Mouse (Mus musculus) kidney, embryonic 16.5 days (tissue): ENCODE results near the gene Peak1. TPM values are rescaled to one million over a fixed set of nuclear protein-coding genes. Genes with fewer than 3 reads are reported as not detected.

ENCODE experiments used
- ATAC-seq: fragments of 200-750 bp; cut with Nextera tagmentation; 2 replicates; pipeline ENCODE4 v1.8.0; 2017; ENCODE audit warnings: moderate TSS enrichment; ENCODE audit not compliant: low FRiP score, low TSS enrichment
- H3K27ac ChIP-seq: fragments of 300-500 bp; sonication (generic); 2 replicates; pipeline ENCODE4 v1.5.1; 2014; ENCODE audit warnings: low read length
- H3K27me3 ChIP-seq: fragments of 300-500 bp; sonication (generic); 2 replicates; pipeline ENCODE4 v1.6.1; 2014; ENCODE audit warnings: low read length, control low read depth, mixed read lengths; ENCODE audit not compliant: insufficient read depth
- H3K36me3 ChIP-seq: fragments of 300-500 bp; sonication (generic); 2 replicates; pipeline ENCODE4 v1.6.1; 2014; ENCODE audit warnings: low read length, control low read depth, mixed read lengths; ENCODE audit not compliant: insufficient read depth
- H3K4me1 ChIP-seq: fragments of 300-500 bp; sonication (generic); 2 replicates; pipeline ENCODE4 v1.6.1; 2014; ENCODE audit warnings: low read length, control low read depth, mixed read lengths; ENCODE audit not compliant: insufficient read depth
- H3K4me2 ChIP-seq: fragments of 300-500 bp; sonication (generic); replicated peaks from 2 replicates; pipeline ENCODE4 v1.6.1; 2014; ENCODE audit warnings: low read depth, low read length
- H3K4me3 ChIP-seq: fragments of 300-500 bp; sonication (generic); 2 replicates; pipeline ENCODE4 v1.5.1; 2014; ENCODE audit warnings: mild to moderate bottlenecking, low read length
- H3K9ac ChIP-seq: fragments of 300-500 bp; sonication (generic); replicated peaks from 2 replicates; pipeline ENCODE4 v1.6.1; 2014; ENCODE audit warnings: low read length
- H3K9me3 ChIP-seq: fragments of 300-500 bp; sonication (generic); 2 replicates; pipeline ENCODE4 v1.6.1; 2016; ENCODE audit warnings: low read length, control low read depth
- WGBS: fragments of 180-500 bp; shearing (Covaris S2); extraction: QIAGEN DNeasy Blood & Tissue Kit; methylation state at CpG from one replicate; pipeline ENCODE4 v1.1.7; 2014; 5-methylcytosine and 5-hydroxymethylcytosine counted together
- polyA plus RNA-seq: library from polyadenylated mRNA; unstranded; fragments of >200 nt; fragmentation: Nextera tagmentation; extraction: Ambion mirVana; gene quantifications from 2 replicates; pipeline ENCODE4 v1.2.1, GENCODE M21; 2015

Gene Peak1
- polyA plus RNA-seq, result 14.0 and 16.9 TPM in 2 replicates

GRCm38 (mm10) chr9:56417948-56418737, at the start of gene Peak1, which contains the start of gene Hmg20a:
TSS of gene Peak1 (minus strand) at chr9:56418067.
TSS of gene Hmg20a (plus strand) at chr9:56418609.
- peak within 1 kb of the TSS; percentile 86 for H3K9ac ChIP-seq
- no peaks in the 10 kb centered on the region for H3K27me3 ChIP-seq
- WGBS, result under 1% methylated on average over 50 of the region's 59 CpGs
- peaks cover 44% of the 10 kb centered on the region for H3K4me1 ChIP-seq
- peak; percentile 96 for ATAC-seq
- peak within 1 kb of the TSS; percentile 74 for H3K4me3 ChIP-seq
- no peaks in the 10 kb centered on the region for H3K9me3 ChIP-seq
- H3K36me3 ChIP-seq, result no peaks in the 10 kb centered on the region
- peak within 1 kb of the TSS; percentile 95 for H3K27ac ChIP-seq
- peak within 1 kb of the TSS; percentile 73 for H3K4me2 ChIP-seq

DNA sequence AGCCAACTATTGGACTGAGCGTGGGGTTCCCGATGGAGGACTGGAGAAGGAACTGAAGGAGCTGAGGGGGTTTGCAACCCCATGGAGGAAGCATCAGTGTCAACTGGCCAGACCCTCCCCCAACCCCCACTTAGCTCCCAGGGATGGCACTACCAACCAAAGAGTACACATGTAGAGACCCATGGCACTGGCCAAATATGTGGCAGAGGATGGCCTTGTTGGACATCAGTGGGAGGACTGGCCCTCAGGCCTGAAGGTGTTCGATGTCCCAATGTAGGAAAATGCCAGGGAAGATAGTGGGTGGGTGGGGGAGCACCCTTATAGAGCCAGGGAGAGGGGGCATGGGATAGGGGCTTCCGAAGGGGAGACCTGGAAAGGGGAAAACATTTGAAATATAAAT, 48.4 kb upstream of the Peak1 start:
- ATAC-seq, result no peak
- Histone ChIP-seq H3K27ac (no peak overlapping the region; the same call in 1 of the 2 replicates), H3K4me3 (no peak overlapping the region), H3K9ac (no peak overlapping the region), H3K27me3 (no peaks in the 10 kb centered on the region), H3K9me3 (no peaks in the 10 kb centered on the region), H3K36me3 (peaks cover 14% of the 10 kb centered on the region; the same call in 1 of the 2 replicates), H3K4me2 (no peak overlapping the region), H3K4me1 (peaks cover 68% of the 10 kb centered on the region)
- WGBS, result 85% methylated on average over 4 of the region's 4 CpGs

DNA sequence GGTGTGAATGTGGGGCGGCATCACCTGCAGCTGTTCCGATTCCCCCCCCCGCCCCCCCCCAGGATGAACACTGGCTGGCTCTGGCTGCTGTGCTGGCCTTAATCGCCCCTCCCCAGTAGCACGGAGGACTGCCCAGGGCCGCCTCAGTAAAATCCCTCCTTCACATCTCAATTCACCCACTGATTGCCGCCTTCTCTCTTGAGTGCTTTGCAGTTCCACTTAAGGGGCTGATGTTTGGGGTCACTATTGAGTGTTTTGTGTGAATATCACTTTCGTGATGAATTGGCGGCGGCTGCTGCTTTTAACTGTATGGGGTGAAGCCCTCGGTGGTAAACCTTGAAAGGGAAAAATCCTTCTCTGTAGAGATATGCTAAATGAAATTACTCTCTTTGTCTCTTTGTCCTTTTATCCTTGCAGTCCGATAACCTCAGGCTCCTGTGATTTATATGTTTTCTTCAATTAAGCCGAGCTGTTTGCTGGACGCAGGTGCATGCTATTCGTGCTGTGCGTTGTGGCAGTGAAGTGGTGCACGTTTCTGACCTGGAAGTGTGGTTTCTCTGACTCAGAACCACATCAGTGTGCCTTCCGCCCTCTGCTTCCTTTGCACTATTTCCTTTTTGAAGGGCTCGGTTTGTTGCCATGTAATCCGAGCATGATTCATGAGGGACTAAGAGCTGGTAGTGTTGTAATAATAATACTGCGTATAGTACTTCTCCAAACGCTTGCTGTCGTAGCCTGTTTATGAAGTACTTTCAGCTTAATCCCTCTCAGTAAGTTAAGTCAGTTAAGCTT, 47.2 kb upstream of the Peak1 start:
- Histone ChIP-seq H3K27ac (peak overlapping the region; percentile 80), H3K9ac (peak overlapping the region; percentile 22; the same call in 1 of the 2 replicates), H3K4me2 (peak overlapping the region; percentile 19), H3K4me1 (peaks cover 60% of the 10 kb centered on the region), H3K4me3 (no peak overlapping the region), H3K36me3 (peaks cover 14% of the 10 kb centered on the region; the same call in 1 of the 2 replicates), H3K9me3 (no peaks in the 10 kb centered on the region), H3K27me3 (no peaks in the 10 kb centered on the region)
- ATAC-seq, result peak; percentile 62
- WGBS, result 9% methylated on average over 23 of the region's 23 CpGs

GRCm38 (mm10) chr9:56463686-56464515, 46.0 kb upstream of the Peak1 start:
- peak overlapping the region; percentile 69 for H3K27ac ChIP-seq
- H3K9ac ChIP-seq, result no peak overlapping the region
- ATAC-seq, result peak; percentile 75
- peaks cover 10% of the 10 kb centered on the region; the same call in 1 of the 2 replicates for H3K36me3 ChIP-seq
- no peaks in the 10 kb centered on the region for H3K9me3 ChIP-seq
- H3K4me2 ChIP-seq, result no peak overlapping the region
- no peaks in the 10 kb centered on the region for H3K27me3 ChIP-seq
- no peak overlapping the region for H3K4me3 ChIP-seq
- 30% methylated on average over 4 of the region's 4 CpGs for WGBS
- H3K4me1 ChIP-seq, result peaks cover 55% of the 10 kb centered on the region

DNA sequence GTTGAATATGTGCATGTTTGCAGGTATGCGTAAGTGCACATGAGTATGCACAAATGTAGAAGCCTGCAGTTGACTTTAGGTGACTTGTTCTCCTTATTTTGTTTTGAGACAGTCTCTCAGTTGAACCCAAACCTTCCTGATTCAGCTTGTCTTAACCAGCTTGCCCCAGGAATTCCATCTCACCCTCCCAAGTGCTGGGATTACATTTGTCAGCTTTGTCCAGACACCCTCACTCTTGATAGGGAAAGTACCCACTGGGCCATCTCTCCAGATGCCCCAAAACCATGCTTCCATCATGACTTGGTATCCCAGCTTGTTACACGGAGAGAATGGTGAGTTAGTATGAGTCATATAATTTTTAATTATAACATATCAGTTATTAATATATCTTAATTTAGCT, 45.2 kb upstream of the Peak1 start:
- H3K4me1 ChIP-seq, result peaks cover 58% of the 10 kb centered on the region
- ATAC-seq, result no peak
- no peaks in the 10 kb centered on the region for H3K9me3 ChIP-seq
- H3K27me3 ChIP-seq, result no peaks in the 10 kb centered on the region
- H3K9ac ChIP-seq, result no peak overlapping the region
- no peak overlapping the region for H3K4me2 ChIP-seq
- 82% methylated on average over 2 of the region's 2 CpGs for WGBS
- H3K27ac ChIP-seq, result peak overlapping the region; percentile 69
- H3K36me3 ChIP-seq, result peaks cover 7% of the 10 kb centered on the region; the same call in 1 of the 2 replicates
- H3K4me3 ChIP-seq, result no peak overlapping the region

DNA sequence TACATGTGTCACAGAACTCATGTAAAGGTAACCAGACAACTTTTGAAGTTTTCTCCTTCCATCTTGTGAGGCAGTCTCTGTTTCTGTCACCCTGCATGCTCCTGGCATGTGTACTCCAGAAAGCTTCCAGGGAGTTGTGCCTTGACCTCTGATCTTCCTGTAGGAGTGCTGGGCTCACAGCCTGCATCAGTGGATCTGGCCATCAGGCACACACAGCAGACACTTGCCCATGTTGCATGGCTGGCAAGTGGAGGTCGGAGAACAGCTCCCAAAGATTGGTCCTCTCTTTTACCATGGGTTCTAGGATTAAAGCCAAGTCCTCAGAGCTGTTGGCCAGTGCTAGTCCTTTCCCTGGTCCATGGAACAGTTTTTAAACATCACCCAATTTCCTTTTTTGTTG, 44.7 kb upstream of the Peak1 start:
- H3K9me3 ChIP-seq, result no peaks in the 10 kb centered on the region
- no peaks in the 10 kb centered on the region for H3K27me3 ChIP-seq
- peak overlapping the region; percentile 69 for H3K27ac ChIP-seq
- 72% methylated on average over 1 of the region's 1 CpGs for WGBS
- ATAC-seq, result no peak
- H3K4me2 ChIP-seq, result no peak overlapping the region
- peaks cover 2% of the 10 kb centered on the region; the same call in 1 of the 2 replicates for H3K36me3 ChIP-seq
- H3K4me1 ChIP-seq, result peaks cover 57% of the 10 kb centered on the region
- no peak overlapping the region for H3K4me3 ChIP-seq
- no peak overlapping the region for H3K9ac ChIP-seq

GRCm38 (mm10) chr9:56460987-56461386, 43.1 kb upstream of the Peak1 start:
- no peaks in the 10 kb centered on the region for H3K27me3 ChIP-seq
- H3K4me3 ChIP-seq, result no peak overlapping the region
- H3K27ac ChIP-seq, result no peak overlapping the region
- ATAC-seq, result no peak
- H3K9me3 ChIP-seq, result no peaks in the 10 kb centered on the region
- H3K4me2 ChIP-seq, result no peak overlapping the region
- H3K4me1 ChIP-seq, result peaks cover 43% of the 10 kb centered on the region
- no peaks in the 10 kb centered on the region for H3K36me3 ChIP-seq
- 78% methylated on average over 5 of the region's 5 CpGs for WGBS
- H3K9ac ChIP-seq, result no peak overlapping the region

DNA sequence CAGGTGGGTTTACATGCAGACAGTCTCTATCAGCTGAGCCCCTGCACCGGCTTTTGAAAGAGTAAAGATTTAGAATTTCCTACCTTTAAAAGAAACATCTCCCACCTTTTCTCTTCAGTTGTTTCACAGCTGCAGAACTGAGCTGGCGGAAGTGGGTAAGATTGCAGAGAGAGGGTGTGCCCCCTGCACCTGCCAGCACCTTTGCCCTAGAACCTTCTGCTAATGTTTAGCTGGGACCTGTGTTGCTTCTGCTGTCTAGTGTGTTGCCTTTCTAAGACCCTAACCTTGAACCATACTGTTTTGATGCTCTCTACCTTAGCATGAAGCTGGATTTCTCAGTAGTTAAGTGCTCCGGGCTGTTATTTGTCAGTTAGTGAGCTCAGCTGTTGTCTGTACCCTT, 38.6 kb upstream of the Peak1 start:
- no peak for ATAC-seq
- Histone ChIP-seq H3K9me3 (no peaks in the 10 kb centered on the region), H3K27ac (no peak overlapping the region), H3K4me3 (no peak overlapping the region), H3K27me3 (no peaks in the 10 kb centered on the region), H3K4me2 (no peak overlapping the region), H3K9ac (no peak overlapping the region), H3K36me3 (0 out of 2 replicates have a peak, but pooled peaks cover 3% of the 10 kb centered on the region), H3K4me1 (peaks cover 7% of the 10 kb centered on the region)
- WGBS, result 96% methylated on average over 3 of the region's 3 CpGs
